Mouse (Mus musculus) heart, adult 11 months (tissue): ENCODE data around the gene Gm20388.
"Not testable (repeated sequence)": the region's sequence is repeated elsewhere in the genome, so short reads cannot be mapped to it uniquely, and the experiment has no call there.

ENCODE experiments used
- DNase-seq: peaks from one replicate; pipeline ENCODE4 v3.0.0; 2022

Gm20388 gene

GRCm38 (mm10) chr8:123027786-123028185 lies 3117.1 kb downstream of the Gm20388 start:
- DNase-seq, result no peak

- DNase-seq, result not testable (repeated sequence)
Measured at GRCm38 (mm10) chr8:123030091-123030490, 3119.4 kb downstream of the Gm20388 start.

GRCm38 (mm10) chr8:123031321-123031978 lies 3120.8 kb downstream of the Gm20388 start:
- no peak for DNase-seq

- peak; percentile 91 for DNase-seq
Measured at GRCm38 (mm10) chr8:123032730-123033129, 3122.1 kb downstream of the Gm20388 start.

- peak; percentile 52 for DNase-seq
Measured at GRCm38 (mm10) chr8:123033431-123033830, 3122.8 kb downstream of the Gm20388 start.

GRCm38 (mm10) chr8:123034171-123034570 lies 3123.5 kb downstream of the Gm20388 start:
- DNase-seq, result peak; percentile 86

- peak; percentile 93 for DNase-seq
Measured at GRCm38 (mm10) chr8:123036956-123037355, 3126.3 kb downstream of the Gm20388 start.

- peak; percentile 83 for DNase-seq
Measured at GRCm38 (mm10) chr8:123037487-123037886, 3126.8 kb downstream of the Gm20388 start.

GRCm38 (mm10) chr8:123038351-123038750 lies 3127.7 kb downstream of the Gm20388 start:
- DNase-seq, result peak; percentile 66

- peak; percentile 85 for DNase-seq
Measured at GRCm38 (mm10) chr8:123039376-123040109, 3128.9 kb downstream of the Gm20388 start.

GRCm38 (mm10) chr8:123040110-123040650 lies 3129.5 kb downstream of the Gm20388 start:
- peak; percentile 90 for DNase-seq

- DNase-seq, result peak; percentile 98
Measured at GRCm38 (mm10) chr8:123041008-123041773, 3130.6 kb downstream of the Gm20388 start.

- DNase-seq, result no peak
Measured at GRCm38 (mm10) chr8:123041774-123042105, 3131.1 kb downstream of the Gm20388 start.

- DNase-seq, result peak; percentile 100
Measured at GRCm38 (mm10) chr8:123042158-123042973, 3131.7 kb downstream of the Gm20388 start, which contains the start of gene Ankrd11. Gene Ankrd11, minus strand, starts transcription at chr8:123042277.

GRCm38 (mm10) chr8:123042974-123043625 lies 3132.5 kb downstream of the Gm20388 start:
- DNase-seq, result peak; percentile 85

- peak; percentile 80 for DNase-seq
Measured at GRCm38 (mm10) chr8:123043941-123044340, 3133.3 kb downstream of the Gm20388 start.

- DNase-seq, result peak; percentile 76
Measured at GRCm38 (mm10) chr8:123044743-123045425, 3134.2 kb downstream of the Gm20388 start.

GRCm38 (mm10) chr8:123046706-123047105 lies 3136.1 kb downstream of the Gm20388 start:
- DNase-seq, result peak; percentile 11

- peak; percentile 79 for DNase-seq
Measured at GRCm38 (mm10) chr8:123047827-123048226, 3137.2 kb downstream of the Gm20388 start.

GRCm38 (mm10) chr8:123048402-123048801 lies 3137.8 kb downstream of the Gm20388 start:
- DNase-seq, result no peak

- no peak for DNase-seq
Measured at GRCm38 (mm10) chr8:123051458-123051857, 3140.8 kb downstream of the Gm20388 start.
